26 mouse cellular contexts compared by ENCODE assay signal in genomic region chr13:76393106-76393505, GRCm38 (mm10). TPM values are rescaled to one million over a fixed set of nuclear protein-coding genes. Genes with fewer than 3 reads are reported as not detected.
A peak's percentile ranks its signal among the peaks of the same experiment; 100 is the strongest.
DNase-seq lines count a peak whose midpoint lies in the region; ATAC-seq and TF ChIP-seq lines count a peak whose summit lies in the region.
"Had no signal": no experiment of that assay in that cellular context is flagged by ENCODE, and none has a peak within 500 bp of the region (broad histone marks: within the 10 kb centered on the region; RNA-seq: fewer than 3 reads in every experiment).

No protein-coding gene starts in this region.

- DNase-seq in kidney, postnatal 36 days = no peak
- DNase-seq in thymus, postnatal 4 days = no peak
- DNase-seq: adrenal gland, adult 8-10 months; adrenal gland, postnatal 25 days; cerebellum, adult 18-20 months; cerebellum, adult 9-10 months; cerebellum, postnatal 14 days; gastrocnemius, postnatal 10 days; gastrocnemius, postnatal 36 days; heart, adult 18-20 months; heart, postnatal 14 days; heart, postnatal 4 days had no signal

- H3K4me3 ChIP-seq in bone marrow macrophage, adult 2 months (ENCODE audit: insufficient read depth, low read length) = no peak overlapping the region
- H3K4me3 ChIP-seq: embryonic facial prominence, embryonic 12.5 days; embryonic facial prominence, embryonic 15.5 days; erythroblast, embryonic 14.5 days; forebrain, embryonic 12.5 days; forebrain, embryonic 15.5 days; heart, embryonic 12.5 days; heart, embryonic 15.5 days; hindbrain, embryonic 12.5 days; hindbrain, embryonic 15.5 days had no signal

- 0 out of 2 replicates have a peak overlapping the region, but pooled peaks have one; percentile 37 for H3K27ac ChIP-seq in bone marrow macrophage, adult 2 months (ENCODE audit: insufficient read depth, low read depth, low read length)
- H3K27ac ChIP-seq: embryonic facial prominence, embryonic 12.5 days; embryonic facial prominence, embryonic 15.5 days; forebrain, embryonic 12.5 days; forebrain, embryonic 15.5 days; heart, embryonic 15.5 days; hindbrain, embryonic 12.5 days; hindbrain, embryonic 15.5 days had no signal

- peak; percentile 73 for ATAC-seq in granulocyte monocyte progenitor cell, adult 5-6 weeks (replicated peaks; ENCODE audit: poor library complexity, severe bottlenecking)
- ATAC-seq in megakaryocyte, adult 5-6 weeks (ENCODE audit: poor library complexity, severe bottlenecking) = peak; percentile 69
- ATAC-seq in erythroblast, adult 5-6 weeks (replicated peaks; ENCODE audit: low FRiP score, poor library complexity, severe bottlenecking) = no peak
- ATAC-seq: activated CD4-positive, CD25-positive, alpha-beta regulatory T cell, adult 4 months; forebrain, embryonic 15.5 days had no signal

- H3K4me1 ChIP-seq in bone marrow macrophage, adult 2 months (ENCODE audit: control insufficient read depth, insufficient read depth, low read length) = peaks cover 39% of the 10 kb centered on the region
- H3K4me1 ChIP-seq: embryonic facial prominence, embryonic 12.5 days; embryonic facial prominence, embryonic 15.5 days; forebrain, embryonic 12.5 days; forebrain, embryonic 15.5 days; heart, embryonic 12.5 days; heart, embryonic 15.5 days; hindbrain, embryonic 12.5 days; hindbrain, embryonic 15.5 days had no signal

- no peak for TF ChIP-seq POLR2A in bone marrow macrophage, adult 2 months (IDR thresholded peaks at IDR 0.05; ENCODE audit: borderline replicate concordance, low read depth, low read length)

- no peak for TF ChIP-seq CTCF in bone marrow macrophage, adult 2 months (IDR thresholded peaks at IDR 0.05; ENCODE audit: low read depth, low read length)

RNA-seq across cellular contexts. Expression of gene Mctp1, which starts 8.8 kb away (rescaled TPM):
- polyA plus RNA-seq in bone marrow macrophage, adult 2 months (2012; ENCODE audit: insufficient read depth, insufficient read length, missing spikeins) = 16.7 and 16.8 TPM in 2 replicates
- total RNA-seq in granulocyte monocyte progenitor cell, adult 5-6 weeks (2014; fragmentation: Nextera tagmentation) = 42.4 and 50.0 TPM in 2 replicates
- 70.2 and 82.8 TPM in 2 replicates for total RNA-seq in granulocyte monocyte progenitor cell, adult 5-6 weeks (2017)
- 48.0 and 58.4 TPM in 2 replicates for total RNA-seq in megakaryocyte, adult 5-6 weeks (2015)
- total RNA-seq in megakaryocyte, adult 5-6 weeks (2017) = 59.2 and 66.2 TPM in 2 replicates
- total RNA-seq in erythroblast, adult 5-6 weeks (2015; ENCODE audit: low replicate concordance) = 23.4 and 44.8 TPM in 2 replicates
- 10.2 and 20.5 TPM in 2 replicates for total RNA-seq in erythroblast, adult 5-6 weeks (2017; ENCODE audit: low replicate concordance)
- polyA plus RNA-seq: erythroblast, embryonic 14.5 days had no signal
